Mouse (Mus musculus): Measurements from ENCODE around the gene Cdh18. TPM values are rescaled to one million over a fixed set of nuclear protein-coding genes. Genes with fewer than 3 reads are reported as not detected.

Gene Cdh18
- polyA plus RNA-seq (2015; fragmentation: Nextera tagmentation; extraction: Ambion mirVana), result 0.13 and 0.20 TPM in 2 replicates

- no peak within 1 kb of the TSS for H3K4me2 ChIP-seq (ENCODE audit: low read length)
- WGBS, result 56% methylated on average over 5 of the region's 5 CpGs
Observed at GRCm38 (mm10) chr15:22548711-22549271, at the start of gene Cdh18. TSS of gene Cdh18 (plus strand) at chr15:22549022.

GRCm38 (mm10) chr15:22511271-22511670, 37.6 kb upstream of the Cdh18 start:
- no peak overlapping the region for H3K4me2 ChIP-seq (ENCODE audit: low read length)

More at GRCm38 (mm10) chr15:22548711-22549271, at the start of gene Cdh18:
- no peak within 1 kb of the TSS for H3K4me3 ChIP-seq (replicated peaks; ENCODE audit: low read depth, low read length)
- no peak within 1 kb of the TSS for H3K9ac ChIP-seq (ENCODE audit: low read depth, low read length)
- H3K36me3 ChIP-seq (ENCODE audit: insufficient read depth, low read length), result no peaks in the 10 kb centered on the region
- TF ChIP-seq CTCF (IDR thresholded peaks at IDR 0.05; ENCODE audit: low read depth), result no peak
- no peaks in the 10 kb centered on the region for H3K9me3 ChIP-seq (replicated peaks; ENCODE audit: low read length)
- DNase-seq (ENCODE audit: low spot score) (no peak), ATAC-seq (replicated peaks; ENCODE audit: low FRiP score, low read depth) (no peak)
- H3K27ac ChIP-seq, result no peak within 1 kb of the TSS
- H3K4me1 ChIP-seq (replicated peaks; ENCODE audit: insufficient read depth, low read length), result no peaks in the 10 kb centered on the region
- no peaks in the 10 kb centered on the region for H3K27me3 ChIP-seq (ENCODE audit: insufficient read depth, low read length)

GRCm38 (mm10) chr15:22535828-22536227, 13.0 kb upstream of the Cdh18 start:
- H3K9me3 ChIP-seq (replicated peaks; ENCODE audit: low read length), result no peaks in the 10 kb centered on the region
- no peak overlapping the region for H3K27ac ChIP-seq
- no peak overlapping the region for H3K9ac ChIP-seq (ENCODE audit: low read depth, low read length)
- no peaks in the 10 kb centered on the region for H3K27me3 ChIP-seq (ENCODE audit: insufficient read depth, low read length)
- no peaks in the 10 kb centered on the region for H3K36me3 ChIP-seq (ENCODE audit: insufficient read depth, low read length)
- H3K4me3 ChIP-seq (replicated peaks; ENCODE audit: low read depth, low read length), result no peak overlapping the region
- 49% methylated on average over 2 of the region's 2 CpGs for WGBS
- ATAC-seq (replicated peaks; ENCODE audit: low FRiP score, low read depth) (no peak), DNase-seq (ENCODE audit: low spot score) (no peak)
- H3K4me2 ChIP-seq (ENCODE audit: low read length), result no peak overlapping the region
- TF ChIP-seq CTCF (IDR thresholded peaks at IDR 0.05; ENCODE audit: low read depth), result no peak
- no peaks in the 10 kb centered on the region for H3K4me1 ChIP-seq (replicated peaks; ENCODE audit: insufficient read depth, low read length)

More at GRCm38 (mm10) chr15:22511271-22511670, 37.6 kb upstream of the Cdh18 start:
- no peaks in the 10 kb centered on the region for H3K4me1 ChIP-seq (replicated peaks; ENCODE audit: insufficient read depth, low read length)
- no peaks in the 10 kb centered on the region for H3K36me3 ChIP-seq (ENCODE audit: insufficient read depth, low read length)
- ATAC-seq (replicated peaks; ENCODE audit: low FRiP score, low read depth), result no peak
- no peak overlapping the region for H3K27ac ChIP-seq
- H3K4me3 ChIP-seq (replicated peaks; ENCODE audit: low read depth, low read length), result no peak overlapping the region
- DNase-seq (ENCODE audit: low spot score), result no peak
- TF ChIP-seq CTCF (IDR thresholded peaks at IDR 0.05; ENCODE audit: low read depth), result no peak
- H3K27me3 ChIP-seq (ENCODE audit: insufficient read depth, low read length), result no peaks in the 10 kb centered on the region
- no peak overlapping the region for H3K9ac ChIP-seq (ENCODE audit: low read depth, low read length)
- no peaks in the 10 kb centered on the region for H3K9me3 ChIP-seq (replicated peaks; ENCODE audit: low read length)

GRCm38 (mm10) chr15:22577974-22578616, 29.3 kb downstream of the Cdh18 start:
- Histone ChIP-seq H3K9ac (ENCODE audit: low read depth, low read length) (no peak overlapping the region), H3K4me2 (ENCODE audit: low read length) (no peak overlapping the region), H3K27me3 (ENCODE audit: insufficient read depth, low read length) (no peaks in the 10 kb centered on the region), H3K36me3 (ENCODE audit: insufficient read depth, low read length) (no peaks in the 10 kb centered on the region), H3K9me3 (replicated peaks; ENCODE audit: low read length) (no peaks in the 10 kb centered on the region), H3K27ac (no peak overlapping the region), H3K4me1 (replicated peaks; ENCODE audit: insufficient read depth, low read length) (no peaks in the 10 kb centered on the region), H3K4me3 (replicated peaks; ENCODE audit: low read depth, low read length) (no peak overlapping the region)
- ATAC-seq (replicated peaks; ENCODE audit: low FRiP score, low read depth) (peak; percentile 72; the same call in 1 of the 2 replicates), DNase-seq (ENCODE audit: low spot score) (peak; percentile 33)
- WGBS, result 5% methylated on average over 4 of the region's 4 CpGs
- TF ChIP-seq CTCF (IDR thresholded peaks at IDR 0.05; ENCODE audit: low read depth), result no peak

- H3K4me3 ChIP-seq (replicated peaks; ENCODE audit: low read depth, low read length), result no peak overlapping the region
- no peak overlapping the region for H3K27ac ChIP-seq
- H3K27me3 ChIP-seq (ENCODE audit: insufficient read depth, low read length), result no peaks in the 10 kb centered on the region
- no peak overlapping the region for H3K9ac ChIP-seq (ENCODE audit: low read depth, low read length)
- WGBS, result 37% methylated on average over 3 of the region's 3 CpGs
- H3K36me3 ChIP-seq (ENCODE audit: insufficient read depth, low read length), result no peaks in the 10 kb centered on the region
- ATAC-seq (replicated peaks; ENCODE audit: low FRiP score, low read depth) (no peak), DNase-seq (ENCODE audit: low spot score) (no peak)
- no peaks in the 10 kb centered on the region for H3K9me3 ChIP-seq (replicated peaks; ENCODE audit: low read length)
- H3K4me1 ChIP-seq (replicated peaks; ENCODE audit: insufficient read depth, low read length), result no peaks in the 10 kb centered on the region
- no peak for TF ChIP-seq CTCF (IDR thresholded peaks at IDR 0.05; ENCODE audit: low read depth)
- H3K4me2 ChIP-seq (ENCODE audit: low read length), result no peak overlapping the region
Observed at GRCm38 (mm10) chr15:22578617-22578990, 29.8 kb downstream of the Cdh18 start.

GRCm38 (mm10) chr15:22584667-22585066, 35.8 kb downstream of the Cdh18 start:
- DNase-seq (ENCODE audit: low spot score), result no peak
- Histone ChIP-seq H3K9me3 (replicated peaks; ENCODE audit: low read length) (no peaks in the 10 kb centered on the region), H3K36me3 (ENCODE audit: insufficient read depth, low read length) (no peaks in the 10 kb centered on the region), H3K27me3 (ENCODE audit: insufficient read depth, low read length) (no peaks in the 10 kb centered on the region), H3K4me3 (replicated peaks; ENCODE audit: low read depth, low read length) (no peak overlapping the region), H3K4me2 (ENCODE audit: low read length) (no peak overlapping the region), H3K9ac (ENCODE audit: low read depth, low read length) (no peak overlapping the region), H3K27ac (no peak overlapping the region), H3K4me1 (replicated peaks; ENCODE audit: insufficient read depth, low read length) (no peaks in the 10 kb centered on the region)
- WGBS, result 87% methylated on average over 1 of the region's 1 CpGs
- no peak for TF ChIP-seq CTCF (IDR thresholded peaks at IDR 0.05; ENCODE audit: low read depth)
- ATAC-seq (replicated peaks; ENCODE audit: low FRiP score, low read depth), result no peak
